Mouse (Mus musculus) small intestine, adult 2 months (tissue): ENCODE measurements around the gene Prkcb. TPM values are rescaled to one million over a fixed set of nuclear protein-coding genes. Genes with fewer than 3 reads are reported as not detected.

Experiments
- H3K27ac ChIP-seq: fragments of 200-500 bp; 2 replicates; pipeline ENCODE4 v1.5.1; 2012; ENCODE audit warnings: low read depth, low read length, control low read depth, inconsistent platforms; ENCODE audit not compliant: insufficient read depth
- H3K27me3 ChIP-seq: fragments of 200-500 bp; 2 replicates; pipeline ENCODE4 v1.6.1; 2012; ENCODE audit warnings: mild to moderate bottlenecking, moderate library complexity, low read length, inconsistent platforms; ENCODE audit not compliant: control insufficient read depth, insufficient read depth
- H3K36me3 ChIP-seq: fragments of 200-500 bp; 2 replicates; pipeline ENCODE4 v1.6.1; 2012; ENCODE audit warnings: mild to moderate bottlenecking, low read length, control low read depth, inconsistent platforms; ENCODE audit not compliant: control insufficient read depth, insufficient read depth
- H3K4me1 ChIP-seq: fragments of 200-500 bp; 2 replicates; pipeline ENCODE4 v1.6.1; 2012; ENCODE audit warnings: low read length, inconsistent platforms, mixed read lengths; ENCODE audit not compliant: control insufficient read depth, insufficient read depth, insufficient read length
- H3K4me3 ChIP-seq: fragments of 200-500 bp; 2 replicates; pipeline ENCODE4 v1.5.1; 2012; ENCODE audit warnings: low read depth, mild to moderate bottlenecking, control low read depth, inconsistent platforms, low read length, moderate library complexity
- CTCF ChIP-seq: fragments of 200-500 bp; IDR thresholded peaks from 2 replicates; pipeline ENCODE4 v1.5.1; 2012; ENCODE audit warnings: low read depth, mild to moderate bottlenecking, control low read depth, inconsistent platforms, low read length, moderate library complexity, mixed read lengths; ENCODE audit not compliant: insufficient replicate concordance, insufficient read length; ENCODE audit errors: extremely low read depth
- POLR2A ChIP-seq: fragments of 200-500 bp; IDR thresholded peaks from 2 replicates; pipeline ENCODE4 v1.6.1; 2012; ENCODE audit warnings: low read depth, mild to moderate bottlenecking, control low read depth, inconsistent platforms, low read length, moderate library complexity
- WGBS: fragments of 180-500 bp; shearing (Covaris S2); methylation state at CpG from one replicate; pipeline ENCODE4 v1.1.7; 2018; 5-methylcytosine and 5-hydroxymethylcytosine counted together
- polyA plus RNA-seq: library from polyadenylated mRNA; depleted of rRNA; stranded (reverse); fragments of >200 nt; gene quantifications from 2 replicates; pipeline ENCODE4 v1.2.3, GENCODE M21; 2012

The Prkcb gene
- polyA plus RNA-seq, 1 experiment = 6.1 TPM

- no peak for TF ChIP-seq POLR2A
- TF ChIP-seq CTCF = no peak
- no peak overlapping the region for H3K4me3 ChIP-seq
- H3K27ac ChIP-seq = no peak overlapping the region
- no peaks in the 10 kb centered on the region for H3K4me1 ChIP-seq
- no peaks in the 10 kb centered on the region for H3K36me3 ChIP-seq
- no peaks in the 10 kb centered on the region for H3K27me3 ChIP-seq
- WGBS = 56% methylated on average over 5 of the region's 5 CpGs
These were observed 144.8 kb downstream of the Prkcb start for GRCm38 (mm10) chr7:122433377-122433776.

- Histone ChIP-seq H3K4me1 (no peaks in the 10 kb centered on the region), H3K27me3 (no peaks in the 10 kb centered on the region), H3K36me3 (no peaks in the 10 kb centered on the region), H3K4me3 (no peak overlapping the region), H3K27ac (no peak overlapping the region)
- no peak for TF ChIP-seq POLR2A
- no peak for TF ChIP-seq CTCF
- 73% methylated on average over 4 of the region's 4 CpGs for WGBS
These were observed 146.4 kb downstream of the Prkcb start for GRCm38 (mm10) chr7:122434941-122435340.

GRCm38 (mm10) chr7:122435561-122435960 lies 147.0 kb downstream of the Prkcb start:
- no peak overlapping the region for H3K27ac ChIP-seq
- no peaks in the 10 kb centered on the region for H3K4me1 ChIP-seq
- H3K36me3 ChIP-seq = no peaks in the 10 kb centered on the region
- TF ChIP-seq CTCF (no peak), POLR2A (no peak)
- H3K4me3 ChIP-seq = no peak overlapping the region
- WGBS = 96% methylated on average over 7 of the region's 7 CpGs
- H3K27me3 ChIP-seq = no peaks in the 10 kb centered on the region

- no peak for TF ChIP-seq CTCF
- TF ChIP-seq POLR2A = no peak
- no peaks in the 10 kb centered on the region for H3K4me1 ChIP-seq
- no peak overlapping the region for H3K4me3 ChIP-seq
- no peaks in the 10 kb centered on the region for H3K27me3 ChIP-seq
- WGBS = 66% methylated on average over 1 of the region's 1 CpGs
- no peaks in the 10 kb centered on the region for H3K36me3 ChIP-seq
- H3K27ac ChIP-seq = no peak overlapping the region
These were observed 148.8 kb downstream of the Prkcb start for GRCm38 (mm10) chr7:122437390-122437789.

DNA sequence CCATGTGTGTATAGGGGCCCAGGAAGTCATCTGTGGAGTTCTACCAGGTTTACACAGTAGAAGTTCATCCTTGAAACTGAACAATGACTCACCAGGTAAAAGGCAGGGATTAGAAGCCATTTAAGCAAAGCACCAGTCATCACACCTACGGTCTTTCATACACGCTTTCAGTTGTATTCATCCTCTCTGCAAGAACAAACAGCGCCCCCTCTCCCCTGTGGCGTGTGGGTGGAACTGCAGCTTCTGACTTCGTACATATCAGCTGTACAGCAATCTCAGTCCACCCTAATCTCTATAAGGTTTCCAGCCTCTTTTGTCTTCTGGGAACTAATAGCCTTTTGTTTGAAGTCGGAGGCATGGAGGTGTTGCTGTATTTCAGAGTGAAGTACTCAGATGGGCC lies 156.5 kb downstream of the Prkcb start:
- H3K36me3 ChIP-seq = no peaks in the 10 kb centered on the region
- TF ChIP-seq POLR2A (no peak), CTCF (peak; percentile 44; the same call in 1 of the 2 replicates)
- H3K4me3 ChIP-seq = no peak overlapping the region
- no peaks in the 10 kb centered on the region for H3K27me3 ChIP-seq
- no peak overlapping the region for H3K27ac ChIP-seq
- H3K4me1 ChIP-seq = no peaks in the 10 kb centered on the region
- WGBS = 63% methylated on average over 6 of the region's 6 CpGs

- Histone ChIP-seq H3K27me3 (no peaks in the 10 kb centered on the region), H3K27ac (no peak overlapping the region), H3K4me3 (no peak overlapping the region), H3K4me1 (no peaks in the 10 kb centered on the region), H3K36me3 (no peaks in the 10 kb centered on the region)
- TF ChIP-seq POLR2A (no peak), CTCF (no peak)
- 75% methylated on average over 8 of the region's 8 CpGs for WGBS
These were observed 164.1 kb downstream of the Prkcb start for GRCm38 (mm10) chr7:122452671-122453070.

- Histone ChIP-seq H3K36me3 (no peaks in the 10 kb centered on the region), H3K27me3 (no peaks in the 10 kb centered on the region), H3K4me3 (no peak overlapping the region), H3K4me1 (no peaks in the 10 kb centered on the region), H3K27ac (no peak overlapping the region)
- WGBS = 61% methylated on average over 9 of the region's 9 CpGs
- no peak for TF ChIP-seq POLR2A
- peak; percentile 82; the same call in 1 of the 2 replicates for TF ChIP-seq CTCF
These were observed 170.8 kb downstream of the Prkcb start for GRCm38 (mm10) chr7:122459203-122459965.

DNA sequence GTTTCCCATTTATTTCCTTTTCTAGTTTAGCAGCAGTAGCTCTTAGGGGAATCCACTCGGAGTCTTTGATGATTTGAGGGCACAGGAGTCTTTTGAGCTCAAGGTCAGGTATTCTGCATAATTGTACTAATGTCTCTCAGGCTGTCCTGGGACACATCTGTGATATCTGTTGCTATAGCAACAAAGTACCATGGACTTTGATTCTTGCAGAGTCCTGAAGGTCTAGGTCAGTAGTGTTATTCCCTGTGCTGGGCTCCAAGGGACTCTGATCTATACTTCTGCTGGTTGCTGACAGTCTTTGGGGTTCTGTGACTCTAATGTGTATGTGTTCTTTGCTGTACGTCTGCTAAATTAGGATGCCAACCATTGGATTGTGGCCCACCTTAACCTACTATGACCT lies 171.5 kb downstream of the Prkcb start:
- Histone ChIP-seq H3K36me3 (no peaks in the 10 kb centered on the region), H3K4me3 (no peak overlapping the region), H3K27ac (no peak overlapping the region), H3K27me3 (no peaks in the 10 kb centered on the region), H3K4me1 (no peaks in the 10 kb centered on the region)
- WGBS = 40% methylated on average over 2 of the region's 2 CpGs
- TF ChIP-seq CTCF (no peak), POLR2A (no peak)
